Mouse (Mus musculus): ENCODE data around the gene 7420426K07Rik.

The 7420426K07Rik gene

GRCm38 (mm10) chr9:98902819-98903218, at the start of gene 7420426K07Rik:
TSS of gene 7420426K07Rik (plus strand) at chr9:98903119.
- no peak for DNase-seq

- peak in 1 of 2 experiments; percentile 2 for DNase-seq
These were observed 46.7 kb upstream of the 7420426K07Rik start, which contains the start of gene Prr23a2 for GRCm38 (mm10) chr9:98856210-98856609. TSS of gene Prr23a2 (plus strand) at chr9:98856494.

- DNase-seq, result peak in 1 of 2 experiments; percentile 2
These were observed 39.5 kb upstream of the 7420426K07Rik start for GRCm38 (mm10) chr9:98863463-98863862.

GRCm38 (mm10) chr9:98864571-98864970, 38.3 kb upstream of the 7420426K07Rik start, which contains the start of gene Prr23a3:
TSS of gene Prr23a3 (plus strand) at chr9:98864767.
- DNase-seq, result no peak

GRCm38 (mm10) chr9:98901486-98901885, 1.4 kb upstream of the 7420426K07Rik start:
- no peak for DNase-seq

GRCm38 (mm10) chr9:98920629-98921523, 18.0 kb downstream of the 7420426K07Rik start:
- DNase-seq, result no peak

- no peak for DNase-seq
These were observed 20.2 kb downstream of the 7420426K07Rik start for GRCm38 (mm10) chr9:98923119-98923518.

GRCm38 (mm10) chr9:98924183-98924582, 21.3 kb downstream of the 7420426K07Rik start:
- no peak for DNase-seq

GRCm38 (mm10) chr9:98929496-98929895, 26.6 kb downstream of the 7420426K07Rik start:
- no peak for DNase-seq

GRCm38 (mm10) chr9:98932931-98933330, 30.0 kb downstream of the 7420426K07Rik start:
- no peak for DNase-seq

- DNase-seq, result no peak
These were observed 32.4 kb downstream of the 7420426K07Rik start for GRCm38 (mm10) chr9:98935190-98935909.

GRCm38 (mm10) chr9:98939290-98939689, 36.4 kb downstream of the 7420426K07Rik start:
- peak in 1 of 2 experiments; percentile 49 for DNase-seq

GRCm38 (mm10) chr9:98952171-98953050, 49.5 kb downstream of the 7420426K07Rik start:
- DNase-seq, result no peak

GRCm38 (mm10) chr9:98953291-98953690, 50.4 kb downstream of the 7420426K07Rik start:
- no peak for DNase-seq

- no peak for DNase-seq
These were observed 50.9 kb downstream of the 7420426K07Rik start for GRCm38 (mm10) chr9:98953830-98954229.

All from kidney, adult 8-10 months (tissue).